Mouse (Mus musculus): Measurements from ENCODE around the gene Sertad2. TPM values are rescaled to one million over a fixed set of nuclear protein-coding genes. Genes with fewer than 3 reads are reported as not detected.

Sertad2 gene
- not detected in 2 replicates for polyA plus RNA-seq (2012; ENCODE audit: insufficient read depth, insufficient read length, low replicate concordance, missing spikeins)

- peak within 1 kb of the TSS; percentile 90 for H3K4me3 ChIP-seq (ENCODE audit: insufficient read depth, low read depth, low read length)
- H3K4me1 ChIP-seq (ENCODE audit: control insufficient read depth, insufficient read depth, low read length) = no peaks in the 10 kb centered on the region; the same call in none of the 2 replicates
- H3K27ac ChIP-seq (ENCODE audit: insufficient read depth, low read depth, low read length) = peak within 1 kb of the TSS; percentile 97
- TF ChIP-seq POLR2A (IDR thresholded peaks at IDR 0.05; ENCODE audit: insufficient read depth, low read depth, low read length) (peak; percentile 42), CTCF (IDR thresholded peaks at IDR 0.05; ENCODE audit: insufficient read depth, low read depth, low read length) (no peak)
- WGBS = under 1% methylated on average over 56 of the region's 62 CpGs
These were observed at the start of gene Sertad2 for GRCm38 (mm10) chr11:20542739-20543452. Sertad2 (plus strand) TSS chr11:20543253.

DNA sequence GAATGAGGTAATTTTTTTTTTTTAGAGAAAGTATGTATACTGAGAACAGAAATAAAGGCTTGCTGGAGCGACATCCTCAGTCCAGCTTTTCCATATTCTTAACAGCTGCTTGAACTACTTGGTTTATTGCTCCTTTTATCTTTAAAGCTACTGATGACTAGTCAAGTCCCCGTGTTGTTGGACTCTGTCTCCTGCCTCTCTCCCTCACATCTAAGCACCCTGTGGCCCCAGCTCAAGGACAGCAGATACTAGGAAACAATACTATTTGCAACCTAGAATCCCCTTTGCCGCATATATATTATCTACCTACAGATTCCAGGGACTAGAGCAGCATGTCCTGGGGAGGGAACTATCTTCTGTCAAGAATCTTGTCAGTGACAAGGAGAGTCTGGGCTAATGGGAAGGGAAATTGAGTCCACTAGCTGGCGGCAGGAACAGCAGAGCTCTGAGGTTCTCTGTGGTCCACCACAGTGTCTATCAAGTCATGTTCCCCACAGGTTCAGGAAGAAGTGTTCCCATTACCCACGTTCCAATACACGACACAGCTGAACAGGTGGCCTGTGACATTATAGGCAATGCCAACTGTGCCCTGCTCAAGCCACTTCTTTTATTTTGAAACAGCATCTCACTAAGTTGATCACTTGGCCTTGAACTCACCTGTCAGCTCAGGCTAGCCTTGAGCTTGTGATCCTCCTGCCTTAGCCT, 49.0 kb upstream of the Sertad2 start:
- WGBS = 93% methylated on average over 6 of the region's 6 CpGs
- no peak overlapping the region for H3K27ac ChIP-seq (ENCODE audit: insufficient read depth, low read depth, low read length)
- H3K4me3 ChIP-seq (ENCODE audit: insufficient read depth, low read depth, low read length) = no peak overlapping the region
- TF ChIP-seq POLR2A (IDR thresholded peaks at IDR 0.05; ENCODE audit: insufficient read depth, low read depth, low read length) (no peak), CTCF (IDR thresholded peaks at IDR 0.05; ENCODE audit: insufficient read depth, low read depth, low read length) (no peak)
- no peaks in the 10 kb centered on the region for H3K4me1 ChIP-seq (ENCODE audit: control insufficient read depth, insufficient read depth, low read length)

GRCm38 (mm10) chr11:20500516-20500915, 42.5 kb upstream of the Sertad2 start:
- Histone ChIP-seq H3K4me3 (ENCODE audit: insufficient read depth, low read depth, low read length) (no peak overlapping the region), H3K4me1 (ENCODE audit: control insufficient read depth, insufficient read depth, low read length) (no peaks in the 10 kb centered on the region), H3K27ac (ENCODE audit: insufficient read depth, low read depth, low read length) (no peak overlapping the region)
- 64% methylated on average over 3 of the region's 3 CpGs for WGBS
- no peak for TF ChIP-seq POLR2A (IDR thresholded peaks at IDR 0.05; ENCODE audit: insufficient read depth, low read depth, low read length)
- no peak for TF ChIP-seq CTCF (IDR thresholded peaks at IDR 0.05; ENCODE audit: insufficient read depth, low read depth, low read length)

GRCm38 (mm10) chr11:20501160-20501955, 41.7 kb upstream of the Sertad2 start:
- no peak overlapping the region for H3K27ac ChIP-seq (ENCODE audit: insufficient read depth, low read depth, low read length)

DNA sequence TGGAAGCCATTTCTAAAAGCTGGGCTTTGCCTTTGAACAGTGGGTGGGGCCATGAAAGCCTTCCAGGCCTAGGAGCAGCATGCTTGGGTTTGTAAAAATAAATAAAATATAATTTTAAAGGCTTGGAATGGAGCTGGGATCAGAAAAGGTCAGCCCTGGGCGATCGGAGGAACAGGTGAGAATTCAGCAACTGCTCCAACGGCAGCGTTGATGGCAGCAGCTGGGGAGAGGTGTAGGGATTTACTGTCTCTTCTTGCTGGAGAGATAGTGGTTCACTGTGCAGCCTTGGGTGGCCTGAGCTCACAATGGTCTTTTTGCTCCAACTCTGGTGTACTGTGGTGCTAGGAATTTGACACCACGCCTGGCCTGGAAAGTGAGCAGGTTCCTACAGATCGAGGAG, 29.5 kb upstream of the Sertad2 start:
- H3K4me3 ChIP-seq (ENCODE audit: insufficient read depth, low read depth, low read length) = no peak overlapping the region
- WGBS = 87% methylated on average over 6 of the region's 6 CpGs
- peaks cover 3% of the 10 kb centered on the region; the same call in 1 of the 2 replicates for H3K4me1 ChIP-seq (ENCODE audit: control insufficient read depth, insufficient read depth, low read length)
- TF ChIP-seq CTCF (IDR thresholded peaks at IDR 0.05; ENCODE audit: insufficient read depth, low read depth, low read length) (no peak), POLR2A (IDR thresholded peaks at IDR 0.05; ENCODE audit: insufficient read depth, low read depth, low read length) (no peak)
- no peak overlapping the region for H3K27ac ChIP-seq (ENCODE audit: insufficient read depth, low read depth, low read length)

More at GRCm38 (mm10) chr11:20501160-20501955, 41.7 kb upstream of the Sertad2 start:
- 75% methylated on average over 5 of the region's 5 CpGs for WGBS
- H3K4me1 ChIP-seq (ENCODE audit: control insufficient read depth, insufficient read depth, low read length) = no peaks in the 10 kb centered on the region
- TF ChIP-seq POLR2A (IDR thresholded peaks at IDR 0.05; ENCODE audit: insufficient read depth, low read depth, low read length) = no peak
- TF ChIP-seq CTCF (IDR thresholded peaks at IDR 0.05; ENCODE audit: insufficient read depth, low read depth, low read length) = no peak
- no peak overlapping the region for H3K4me3 ChIP-seq (ENCODE audit: insufficient read depth, low read depth, low read length)

GRCm38 (mm10) chr11:20514757-20515156, 28.3 kb upstream of the Sertad2 start:
- no peak for TF ChIP-seq CTCF (IDR thresholded peaks at IDR 0.05; ENCODE audit: insufficient read depth, low read depth, low read length)
- no peak for TF ChIP-seq POLR2A (IDR thresholded peaks at IDR 0.05; ENCODE audit: insufficient read depth, low read depth, low read length)
- 21% methylated on average over 4 of the region's 4 CpGs for WGBS
- Histone ChIP-seq H3K4me1 (ENCODE audit: control insufficient read depth, insufficient read depth, low read length) (peaks cover 3% of the 10 kb centered on the region; the same call in 1 of the 2 replicates), H3K27ac (ENCODE audit: insufficient read depth, low read depth, low read length) (no peak overlapping the region), H3K4me3 (ENCODE audit: insufficient read depth, low read depth, low read length) (no peak overlapping the region)

GRCm38 (mm10) chr11:20521321-20521720, 21.7 kb upstream of the Sertad2 start:
- TF ChIP-seq POLR2A (IDR thresholded peaks at IDR 0.05; ENCODE audit: insufficient read depth, low read depth, low read length) = no peak
- TF ChIP-seq CTCF (IDR thresholded peaks at IDR 0.05; ENCODE audit: insufficient read depth, low read depth, low read length) = no peak
- H3K4me1 ChIP-seq (ENCODE audit: control insufficient read depth, insufficient read depth, low read length) = no peaks in the 10 kb centered on the region
- no peak overlapping the region for H3K4me3 ChIP-seq (ENCODE audit: insufficient read depth, low read depth, low read length)
- no peak overlapping the region for H3K27ac ChIP-seq (ENCODE audit: insufficient read depth, low read depth, low read length)
- WGBS = 93% methylated on average over 2 of the region's 2 CpGs

GRCm38 (mm10) chr11:20522750-20523149, 20.3 kb upstream of the Sertad2 start:
- Histone ChIP-seq H3K4me1 (ENCODE audit: control insufficient read depth, insufficient read depth, low read length) (no peaks in the 10 kb centered on the region), H3K27ac (ENCODE audit: insufficient read depth, low read depth, low read length) (no peak overlapping the region), H3K4me3 (ENCODE audit: insufficient read depth, low read depth, low read length) (no peak overlapping the region)
- TF ChIP-seq CTCF (IDR thresholded peaks at IDR 0.05; ENCODE audit: insufficient read depth, low read depth, low read length) (no peak), POLR2A (IDR thresholded peaks at IDR 0.05; ENCODE audit: insufficient read depth, low read depth, low read length) (no peak)
- 77% methylated on average over 4 of the region's 4 CpGs for WGBS

All from olfactory bulb, adult 2 months (tissue).